Mouse (Mus musculus) olfactory bulb, adult 2 months (tissue): ENCODE results near the gene Six2. TPM values are rescaled to one million over a fixed set of nuclear protein-coding genes. Genes with fewer than 3 reads are reported as not detected.

ENCODE experiments used
- H3K27ac ChIP-seq: fragments of 200-500 bp; 2 replicates; pipeline ENCODE4 v1.5.1; 2012; ENCODE audit warnings: low read depth, low read length; ENCODE audit not compliant: insufficient read depth
- H3K4me1 ChIP-seq: fragments of 200-500 bp; 2 replicates; pipeline ENCODE4 v1.6.1; 2012; ENCODE audit warnings: low read length; ENCODE audit not compliant: control insufficient read depth, insufficient read depth
- H3K4me3 ChIP-seq: fragments of 200-500 bp; 2 replicates; pipeline ENCODE4 v1.5.1; 2012; ENCODE audit warnings: mild to moderate bottlenecking, low read depth, low read length, moderate library complexity; ENCODE audit not compliant: insufficient read depth
- CTCF ChIP-seq: fragments of 200-500 bp; IDR thresholded peaks from 2 replicates; pipeline ENCODE4 v1.5.1; 2012; ENCODE audit warnings: low read depth, mild to moderate bottlenecking, low read length, moderate library complexity; ENCODE audit not compliant: insufficient read depth
- POLR2A ChIP-seq: fragments of 200-500 bp; IDR thresholded peaks from 2 replicates; pipeline ENCODE4 v1.6.1; 2012; ENCODE audit warnings: mild to moderate bottlenecking, low read depth, low read length, moderate library complexity; ENCODE audit not compliant: insufficient read depth
- WGBS: fragments of 180-500 bp; shearing (Covaris S2); methylation state at CpG from one replicate; pipeline ENCODE4 v1.1.7; 2018; 5-methylcytosine and 5-hydroxymethylcytosine counted together
- polyA plus RNA-seq: library from polyadenylated mRNA; stranded (reverse); fragments of >200 nt; gene quantifications from 2 replicates; pipeline ENCODE4 v1.2.4, GENCODE M21; 2012; ENCODE audit warnings: low replicate concordance; ENCODE audit not compliant: missing spikeins, insufficient read depth, insufficient read length

Six2 gene
- polyA plus RNA-seq, 1 experiment = not detected

GRCm38 (mm10) chr17:85680116-85680850 lies 7.8 kb downstream of the Six2 start:
- 8% methylated on average over 21 of the region's 21 CpGs for WGBS
- Histone ChIP-seq H3K4me1 (no peaks in the 10 kb centered on the region), H3K4me3 (no peak overlapping the region), H3K27ac (no peak overlapping the region)
- TF ChIP-seq POLR2A (no peak), CTCF (no peak)

DNA sequence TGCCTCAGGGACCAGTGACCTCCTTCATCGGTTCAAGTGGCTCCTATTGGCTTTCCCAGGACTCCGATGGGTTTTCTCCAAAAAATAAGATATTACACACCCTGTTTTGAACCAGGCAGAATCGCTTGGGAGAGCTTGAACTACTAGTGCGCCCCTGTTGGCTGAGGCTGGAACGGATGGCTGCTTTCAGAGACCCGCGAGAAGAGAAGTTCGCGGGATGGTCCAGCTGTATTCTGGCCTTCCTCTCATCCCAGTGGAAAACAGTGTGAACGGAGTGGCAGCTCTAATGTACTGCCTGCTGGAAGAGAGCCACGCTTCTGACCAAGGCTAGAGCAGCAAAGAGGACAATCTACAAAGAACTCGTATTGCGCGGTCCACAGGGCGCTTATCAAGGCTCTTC lies 8.4 kb downstream of the Six2 start:
- TF ChIP-seq CTCF = no peak
- no peak for TF ChIP-seq POLR2A
- 4% methylated on average over 15 of the region's 15 CpGs for WGBS
- Histone ChIP-seq H3K27ac (no peak overlapping the region), H3K4me1 (no peaks in the 10 kb centered on the region), H3K4me3 (no peak overlapping the region)

DNA sequence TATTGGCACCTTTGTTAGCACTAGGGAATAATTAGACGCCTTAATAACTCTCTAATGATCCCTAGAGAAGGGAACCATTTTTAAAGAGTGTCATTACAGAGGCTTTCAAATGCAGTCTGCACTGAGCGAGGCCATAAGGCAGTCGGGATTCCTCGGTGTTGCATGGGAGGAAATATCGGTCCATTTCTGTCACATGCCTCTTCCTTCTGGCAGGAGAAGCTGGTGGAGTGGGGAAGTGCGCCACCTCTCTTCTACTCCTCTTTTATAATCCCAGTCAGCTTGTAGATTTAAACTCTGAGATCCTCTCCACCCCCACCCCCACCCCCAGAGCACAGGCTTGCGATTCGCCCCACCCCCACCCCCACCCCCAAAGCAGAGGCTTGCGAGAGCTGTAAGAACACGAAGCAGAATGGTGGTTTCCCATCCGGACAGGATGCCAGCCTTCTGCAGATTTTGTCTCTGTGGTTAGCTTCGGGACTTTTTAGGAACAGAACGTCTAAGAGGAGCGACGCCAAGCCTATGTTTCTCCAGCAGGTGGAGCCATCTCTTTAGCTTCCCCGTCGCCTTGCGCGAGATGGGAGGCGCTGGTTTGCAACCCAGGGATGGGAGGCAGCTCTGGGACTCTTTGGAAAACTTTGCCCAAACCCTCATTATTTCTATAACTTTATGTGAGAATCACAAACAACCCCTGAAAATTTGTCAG lies 23.3 kb downstream of the Six2 start:
- no peak overlapping the region for H3K27ac ChIP-seq
- H3K4me3 ChIP-seq = no peak overlapping the region
- 2% methylated on average over 20 of the region's 20 CpGs for WGBS
- TF ChIP-seq POLR2A (no peak), CTCF (peak; percentile 72)
- no peaks in the 10 kb centered on the region for H3K4me1 ChIP-seq

- H3K4me3 ChIP-seq = no peak overlapping the region
Measured at GRCm38 (mm10) chr17:85664202-85664601, 23.9 kb downstream of the Six2 start.

GRCm38 (mm10) chr17:85661521-85661920 lies 26.6 kb downstream of the Six2 start:
- H3K4me3 ChIP-seq = no peak overlapping the region
- WGBS = 67% methylated on average over 5 of the region's 5 CpGs
- H3K27ac ChIP-seq = no peak overlapping the region
- H3K4me1 ChIP-seq = no peaks in the 10 kb centered on the region
- TF ChIP-seq CTCF (no peak), POLR2A (no peak)

More at GRCm38 (mm10) chr17:85664202-85664601, 23.9 kb downstream of the Six2 start:
- TF ChIP-seq POLR2A (no peak), CTCF (no peak)
- Histone ChIP-seq H3K27ac (no peak overlapping the region), H3K4me1 (no peaks in the 10 kb centered on the region)
- WGBS = 38% methylated on average over 2 of the region's 2 CpGs

- TF ChIP-seq CTCF (no peak), POLR2A (no peak)
- 91% methylated on average over 1 of the region's 1 CpGs for WGBS
- Histone ChIP-seq H3K4me1 (no peaks in the 10 kb centered on the region), H3K27ac (no peak overlapping the region), H3K4me3 (no peak overlapping the region)
Measured at GRCm38 (mm10) chr17:85660016-85660415, 28.1 kb downstream of the Six2 start.

- 20% methylated on average over 35 of the region's 36 CpGs for WGBS
- H3K27ac ChIP-seq = no peak overlapping the region
Measured at GRCm38 (mm10) chr17:85645718-85646665, 42.1 kb downstream of the Six2 start.

GRCm38 (mm10) chr17:85645312-85645711 lies 42.8 kb downstream of the Six2 start:
- TF ChIP-seq CTCF (no peak), POLR2A (no peak)
- Histone ChIP-seq H3K4me3 (no peak overlapping the region; the same call in 1 of the 2 replicates), H3K4me1 (peaks cover 5% of the 10 kb centered on the region), H3K27ac (no peak overlapping the region)
- WGBS = 22% methylated on average over 9 of the region's 12 CpGs

More at GRCm38 (mm10) chr17:85645718-85646665, 42.1 kb downstream of the Six2 start:
- no peak for TF ChIP-seq POLR2A
- 0 out of 2 replicates have a peak, but pooled peaks have one; percentile 30 for TF ChIP-seq CTCF
- Histone ChIP-seq H3K4me1 (peaks cover 5% of the 10 kb centered on the region), H3K4me3 (peak overlapping the region; percentile 38; the same call in 1 of the 2 replicates)
